Mouse (Mus musculus) skeletal muscle tissue, adult 2 months (tissue): ENCODE data around the gene Mlh3.

Source experiments
- DNase-seq: peaks from one replicate; pipeline ENCODE4 v3.0.0-alpha.2; 2012; ENCODE audit warnings: low read depth, low spot score

The Mlh3 gene

DNA sequence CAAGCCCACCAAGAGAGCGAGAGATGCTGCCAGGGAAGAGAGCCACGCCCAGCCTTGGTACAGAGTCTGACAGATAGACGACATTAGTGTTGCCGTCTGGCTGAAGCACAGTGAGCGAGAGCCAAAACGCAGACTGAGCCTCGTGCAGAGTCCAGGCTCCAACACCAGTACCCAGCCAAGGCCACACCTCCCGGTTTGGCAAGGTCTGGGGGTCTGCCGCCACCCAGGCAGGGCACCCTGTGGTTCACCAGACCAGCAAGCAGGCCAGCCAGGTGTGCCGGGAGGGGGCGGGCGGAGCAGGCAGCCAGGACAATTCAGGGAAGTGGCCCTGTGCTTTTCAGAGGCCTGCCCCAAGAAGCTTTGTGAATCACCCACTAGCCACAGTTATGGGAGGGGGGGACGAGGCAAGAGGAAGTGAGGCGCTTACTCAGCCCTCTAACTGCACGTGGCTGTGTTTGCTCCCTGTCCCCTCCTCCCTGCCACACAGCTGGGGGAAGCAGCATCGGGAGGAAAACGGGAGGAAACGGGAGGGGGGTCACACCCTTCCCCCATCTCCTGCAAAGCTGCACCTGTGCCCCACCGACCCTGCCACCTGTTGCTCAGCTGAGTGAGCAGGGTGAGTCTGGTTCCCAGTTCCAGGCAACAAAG lies 77.8 kb downstream of the Mlh3 start:
- peak; percentile 58 for DNase-seq

DNA sequence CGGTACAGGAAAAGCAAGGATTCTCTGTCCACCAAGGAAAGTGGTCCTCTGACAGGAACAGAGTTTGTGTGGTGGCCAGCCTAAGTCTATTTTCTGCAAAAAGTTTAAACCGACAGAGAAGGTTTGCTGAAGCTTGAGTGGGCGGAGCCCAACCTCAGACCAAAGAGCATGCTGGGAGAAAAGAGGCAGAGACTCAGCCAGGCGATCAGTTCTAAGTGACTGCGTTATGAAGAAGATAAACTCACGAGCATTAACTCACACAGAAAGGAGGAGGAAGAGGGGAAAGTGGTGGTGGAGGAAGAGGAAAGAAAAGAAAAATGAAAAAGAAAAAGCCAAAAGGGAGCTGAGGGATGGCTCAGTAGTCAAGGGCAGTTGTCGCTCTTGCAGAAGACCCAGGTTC lies 80.1 kb downstream of the Mlh3 start:
- DNase-seq = no peak

DNA sequence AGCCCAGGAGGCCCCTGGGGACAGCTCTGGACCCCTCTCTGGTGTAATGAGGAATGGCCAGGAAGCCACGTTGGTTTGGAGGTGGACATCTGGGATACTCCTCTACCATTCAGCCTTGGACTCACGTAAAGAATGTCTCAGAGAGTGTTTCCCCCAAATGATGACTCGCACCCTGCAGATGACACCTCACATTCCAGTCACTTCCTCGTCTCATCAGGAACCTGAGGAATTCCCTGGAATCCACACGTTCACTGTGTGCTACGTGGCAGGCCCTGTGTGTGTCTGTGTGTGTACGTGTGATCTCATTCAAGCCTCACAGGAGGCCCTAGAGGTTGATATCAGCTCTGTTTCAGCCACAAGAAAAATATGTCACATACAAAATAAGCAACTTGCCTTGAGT lies 84.0 kb downstream of the Mlh3 start:
- no peak for DNase-seq

DNA sequence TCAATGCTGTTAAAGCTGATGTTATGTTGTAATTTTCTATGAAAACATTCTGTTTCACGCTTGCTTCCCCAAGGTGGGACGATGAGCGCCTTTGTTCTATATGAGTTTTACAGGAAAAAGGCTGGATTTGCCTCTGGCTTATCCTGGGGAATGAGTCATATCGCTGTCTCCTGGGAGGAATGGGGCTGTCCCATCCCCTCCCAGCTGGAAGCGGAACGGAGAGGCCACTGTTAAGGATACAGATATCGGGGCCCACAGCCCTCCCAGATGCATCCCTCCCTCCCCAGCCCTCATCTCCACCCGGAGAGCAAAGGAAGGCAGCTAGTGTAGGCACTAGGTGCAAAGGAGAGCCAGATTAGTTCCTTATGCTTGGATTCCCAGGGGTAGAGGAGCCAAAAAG lies 84.6 kb downstream of the Mlh3 start:
- no peak for DNase-seq
